Mouse (Mus musculus) cerebellum, adult 11-12 months (tissue): ENCODE measurements around the gene Fmod.

Experiments used
- DNase-seq: peaks from one replicate; pipeline ENCODE4 v3.0.0; 2022

Gene Fmod

DNA sequence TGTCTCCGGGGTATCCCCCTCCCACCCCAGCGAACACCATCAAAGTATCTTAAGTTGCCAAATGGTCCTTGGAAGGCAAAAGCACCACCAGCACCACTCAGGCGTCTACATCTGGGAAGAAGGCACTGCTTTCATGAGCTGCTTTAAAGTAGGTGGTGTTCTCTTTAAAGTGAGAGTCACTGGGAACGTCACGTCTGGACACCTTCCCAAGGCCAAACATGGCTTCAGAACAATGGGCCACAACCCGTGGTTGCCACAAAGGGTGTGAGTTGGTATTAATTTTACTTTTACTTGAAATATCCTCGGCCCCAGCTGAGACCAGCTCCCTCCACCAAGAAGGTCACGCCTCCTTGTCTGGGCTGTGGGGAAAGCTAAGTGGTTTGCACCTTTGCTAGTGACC lies 20.7 kb downstream of the Fmod start:
- DNase-seq: no peak

DNA sequence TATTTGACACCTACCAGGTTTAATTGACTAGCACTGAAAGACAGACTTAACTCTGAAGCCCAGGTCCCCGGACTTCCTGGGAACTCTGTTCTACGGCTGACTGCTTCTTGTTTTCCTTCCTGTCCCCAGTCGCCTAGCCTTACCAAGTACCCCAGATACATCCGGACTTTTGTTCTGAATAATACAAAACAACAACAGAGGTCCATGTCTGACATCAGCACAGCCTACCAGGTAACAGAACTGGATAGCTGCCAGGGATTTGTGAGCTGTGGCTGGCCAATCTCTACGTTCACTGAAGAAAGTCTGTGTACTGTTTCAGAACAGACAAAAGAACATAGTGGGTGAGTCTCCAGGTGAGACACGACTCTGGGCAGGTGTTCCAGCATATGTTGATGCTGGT lies 21.8 kb downstream of the Fmod start:
- DNase-seq: no peak

- DNase-seq: no peak
Measured at GRCm38 (mm10) chr1:134059739-134060695, 23.0 kb downstream of the Fmod start.

GRCm38 (mm10) chr1:134060849-134061569 lies 24.0 kb downstream of the Fmod start:
- DNase-seq: peak; percentile 91

DNA sequence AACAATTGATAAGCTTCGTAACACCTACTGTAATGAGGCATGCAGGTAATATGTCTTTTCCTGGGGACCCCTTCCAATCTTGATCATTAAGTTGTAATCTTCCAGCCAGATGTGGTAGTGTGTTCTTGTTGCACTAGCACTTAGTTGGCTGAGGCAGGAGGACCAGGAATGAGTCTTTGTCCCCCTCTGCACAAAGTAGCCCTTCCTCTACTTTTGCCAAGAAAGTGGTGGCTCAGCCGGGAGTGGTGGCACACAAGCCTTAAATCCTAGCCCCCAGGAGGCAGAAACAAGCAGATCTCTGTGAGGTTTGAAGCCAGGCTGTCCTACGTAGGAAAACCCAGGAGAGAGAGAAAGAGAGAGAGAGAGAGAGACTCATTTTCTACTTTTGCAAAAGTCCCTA lies 24.9 kb downstream of the Fmod start:
- DNase-seq: no peak

DNA sequence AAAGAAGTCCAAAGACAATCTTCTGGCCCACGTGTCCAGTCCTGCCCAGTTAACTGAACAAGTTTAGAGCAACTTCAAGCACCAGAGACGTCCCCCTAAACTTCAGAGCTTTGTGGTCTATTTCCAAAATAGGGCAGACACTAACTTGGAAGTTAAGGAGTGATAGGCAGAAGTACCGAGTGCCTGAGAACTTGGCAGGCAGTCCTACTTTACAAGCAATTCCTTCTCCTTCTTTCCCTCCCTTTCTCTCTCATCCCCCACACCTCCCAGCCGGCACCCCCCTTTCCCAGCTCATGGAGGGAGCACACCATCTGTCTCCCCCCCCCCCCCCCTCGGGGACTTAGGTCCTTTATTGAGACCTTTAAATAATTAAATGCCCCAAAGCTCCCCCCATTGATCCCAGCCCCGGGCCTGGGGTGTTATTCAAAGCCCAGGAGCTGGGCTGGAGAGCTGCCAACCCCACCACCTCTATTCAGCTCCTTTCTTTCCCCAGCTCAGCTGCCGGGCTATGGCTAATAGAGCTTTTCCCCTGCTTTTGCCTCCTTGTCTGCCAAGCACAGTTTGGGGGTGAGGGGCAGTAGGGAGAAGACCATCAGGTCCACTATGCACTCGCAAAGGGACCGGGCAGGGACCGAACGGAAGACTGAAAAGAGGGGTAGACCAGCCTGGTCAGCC lies 25.5 kb downstream of the Fmod start:
- DNase-seq: no peak

GRCm38 (mm10) chr1:134063086-134063772 lies 26.2 kb downstream of the Fmod start:
- DNase-seq: peak; percentile 63

DNA sequence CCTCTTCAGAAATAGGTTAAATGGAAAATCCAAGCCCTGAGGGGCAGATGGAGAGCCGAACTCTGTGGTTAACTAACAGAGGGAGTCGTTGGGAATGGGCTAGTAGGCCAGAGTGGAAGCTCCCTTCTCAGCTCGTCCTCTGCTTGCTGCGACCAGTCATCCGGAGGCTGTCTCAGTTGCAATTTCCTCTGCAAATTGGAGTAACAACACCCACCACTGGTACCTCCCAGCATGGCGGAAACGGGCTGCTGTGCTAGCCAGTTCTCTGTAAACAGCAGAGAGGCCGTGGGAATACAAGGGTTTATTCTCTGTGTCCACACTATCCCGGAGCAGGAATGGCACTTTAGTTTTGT lies 26.7 kb downstream of the Fmod start:
- DNase-seq: no peak

DNA sequence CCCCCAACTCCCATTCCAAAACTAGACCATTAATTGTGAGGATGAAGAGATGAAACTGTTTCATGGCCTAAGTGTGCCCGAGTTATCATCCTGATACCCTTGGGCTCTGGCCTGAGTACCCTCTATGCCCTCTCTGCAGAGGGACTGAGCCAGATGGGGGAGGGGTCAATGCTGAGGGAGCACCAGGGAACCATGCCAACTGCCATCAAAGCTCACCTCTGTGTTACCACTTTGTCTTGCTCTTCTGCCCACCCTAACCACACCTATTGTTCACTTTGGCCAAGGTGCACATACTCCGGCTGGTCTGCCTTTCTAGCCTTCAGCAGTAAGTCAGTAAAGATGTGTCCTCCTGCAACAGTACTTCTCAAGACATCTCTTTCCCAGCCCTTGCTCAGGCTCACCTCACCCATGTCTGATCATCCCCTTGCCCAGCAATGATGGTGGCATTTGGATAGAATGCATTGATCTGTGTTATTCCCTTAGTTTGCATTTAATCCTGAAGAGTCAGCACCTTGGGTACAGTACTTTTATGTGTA lies 27.3 kb downstream of the Fmod start:
- DNase-seq: no peak

DNA sequence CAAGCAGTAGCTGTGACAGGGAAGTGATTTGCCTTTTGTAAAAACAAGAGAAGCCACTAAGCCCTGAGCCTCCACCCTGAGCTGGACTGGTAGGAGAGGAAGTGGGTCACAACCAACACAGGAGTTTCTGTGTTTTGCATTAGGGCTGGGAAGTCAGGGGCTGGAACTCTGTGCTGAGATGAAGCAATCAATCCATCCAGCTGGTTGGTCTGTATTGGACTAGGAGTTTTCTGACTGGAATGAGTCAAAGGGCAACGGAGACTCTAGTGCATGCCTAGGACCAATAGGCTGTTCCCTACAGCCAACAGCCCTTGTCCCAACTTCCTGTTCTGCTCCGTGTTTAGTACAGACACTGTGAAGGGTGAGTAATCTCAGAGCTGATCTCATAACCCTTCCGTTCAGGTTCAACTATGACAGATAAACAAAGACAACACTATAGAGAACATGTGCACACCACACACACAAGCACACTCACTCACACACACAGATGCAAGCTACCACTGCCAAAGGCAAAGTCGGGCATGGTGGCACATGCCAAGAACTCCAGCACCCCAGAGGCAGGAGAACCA lies 28.3 kb downstream of the Fmod start:
- DNase-seq: no peak

GRCm38 (mm10) chr1:134066554-134066953 lies 29.5 kb downstream of the Fmod start:
- no peak for DNase-seq

- no peak for DNase-seq
Measured at GRCm38 (mm10) chr1:134067143-134067619, 30.1 kb downstream of the Fmod start.

DNA sequence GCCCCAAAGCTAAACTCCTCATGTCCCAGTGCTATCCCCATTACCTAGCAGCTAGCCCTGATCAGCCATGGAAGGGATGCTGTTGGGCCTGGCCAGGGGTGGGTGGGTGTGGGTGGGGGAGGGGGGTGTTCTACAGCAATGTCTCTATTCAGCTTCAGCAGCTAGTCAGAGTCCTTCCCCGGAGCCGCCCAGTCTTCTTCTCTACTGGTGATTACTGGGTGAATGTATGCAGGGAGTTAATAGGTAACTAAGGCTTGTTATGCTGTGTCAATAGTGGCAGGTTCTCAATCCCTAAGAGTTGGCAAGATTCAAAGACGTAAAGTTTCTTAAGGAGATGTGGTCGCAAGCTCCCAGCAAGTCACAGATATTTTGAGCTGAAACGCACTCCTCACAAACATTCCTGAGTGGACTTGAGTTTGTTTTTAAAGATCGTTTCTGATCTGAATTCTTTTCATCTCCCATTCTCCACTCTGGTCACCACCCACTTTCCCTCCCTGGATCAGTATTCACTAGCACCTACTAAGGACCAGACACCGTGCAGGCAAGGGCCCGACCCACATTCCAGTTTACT lies 33.1 kb downstream of the Fmod start:
- DNase-seq: no peak

DNA sequence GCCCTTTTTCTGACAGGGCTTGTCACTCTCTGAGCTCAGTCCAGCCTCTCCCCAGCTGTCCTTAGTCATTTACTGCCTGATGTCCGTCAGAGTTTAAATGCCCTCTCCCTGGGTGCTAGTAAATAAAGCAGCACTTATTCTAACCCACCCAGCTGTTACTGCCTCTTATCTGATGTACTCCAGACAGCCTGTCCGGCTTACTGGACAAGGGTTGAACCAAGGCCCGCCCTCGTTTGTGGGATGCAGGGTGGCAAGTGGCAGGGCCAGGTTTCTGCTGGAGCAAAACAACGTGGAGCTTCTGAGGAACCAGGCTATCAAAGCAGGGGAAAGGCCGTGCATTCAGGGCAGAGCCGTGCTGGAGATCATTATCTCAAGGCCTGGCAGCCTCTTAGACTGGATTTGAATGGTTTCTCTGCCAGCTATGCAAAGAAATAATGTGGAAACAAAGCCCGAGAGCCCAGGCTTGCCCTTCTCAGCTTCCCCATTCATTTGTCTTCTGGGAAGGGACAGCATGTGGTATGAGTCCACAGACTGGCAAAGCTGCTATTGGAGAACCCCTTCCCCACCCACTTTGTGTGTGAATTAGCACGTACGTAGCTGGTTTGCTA lies 34.5 kb downstream of the Fmod start:
- DNase-seq: no peak

DNA sequence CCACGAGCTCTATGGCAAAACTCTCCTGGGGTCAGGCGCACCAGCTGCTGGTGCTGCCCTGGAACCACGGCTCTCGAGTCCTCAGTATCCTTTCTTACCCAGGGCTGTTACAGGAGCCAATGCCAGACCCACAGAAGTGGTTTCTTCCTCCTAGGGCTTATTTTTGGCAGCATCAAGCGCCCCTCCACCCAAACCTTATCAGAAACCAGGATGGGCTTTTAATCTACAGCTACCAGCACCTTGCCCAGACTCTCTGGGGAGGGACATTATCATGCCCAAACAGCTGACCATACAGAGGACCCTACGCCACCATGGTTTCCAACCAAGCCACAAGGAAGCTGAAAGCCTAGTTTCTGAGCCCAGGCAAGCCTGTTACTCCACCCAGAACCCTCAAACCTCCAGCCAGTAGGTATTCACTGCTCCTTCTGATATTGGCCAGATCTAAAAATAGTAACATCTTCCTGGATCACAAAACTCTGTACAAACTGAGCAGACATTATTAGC lies 36.1 kb downstream of the Fmod start:
- DNase-seq: no peak

DNA sequence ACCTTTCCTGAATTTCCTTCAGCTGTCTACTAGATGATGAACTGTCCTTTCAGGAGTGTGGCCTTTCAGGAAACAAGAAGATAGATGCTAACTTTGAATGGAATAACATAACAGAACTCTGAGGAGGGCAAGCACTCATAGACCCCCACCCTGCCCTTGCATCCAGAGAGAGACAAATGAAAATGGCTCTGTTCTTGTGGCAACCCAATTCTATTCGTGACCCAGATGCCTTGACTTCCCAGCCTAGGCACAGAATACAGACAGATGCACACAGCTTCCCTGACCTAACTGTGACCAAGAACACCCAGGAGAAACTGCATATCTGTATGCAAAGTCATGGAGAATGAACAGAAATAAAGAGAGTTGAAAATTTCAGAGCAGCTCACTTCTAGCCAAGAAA lies 36.6 kb downstream of the Fmod start:
- no peak for DNase-seq

- DNase-seq: no peak
Measured at GRCm38 (mm10) chr1:134074184-134074583, 37.1 kb downstream of the Fmod start.

DNA sequence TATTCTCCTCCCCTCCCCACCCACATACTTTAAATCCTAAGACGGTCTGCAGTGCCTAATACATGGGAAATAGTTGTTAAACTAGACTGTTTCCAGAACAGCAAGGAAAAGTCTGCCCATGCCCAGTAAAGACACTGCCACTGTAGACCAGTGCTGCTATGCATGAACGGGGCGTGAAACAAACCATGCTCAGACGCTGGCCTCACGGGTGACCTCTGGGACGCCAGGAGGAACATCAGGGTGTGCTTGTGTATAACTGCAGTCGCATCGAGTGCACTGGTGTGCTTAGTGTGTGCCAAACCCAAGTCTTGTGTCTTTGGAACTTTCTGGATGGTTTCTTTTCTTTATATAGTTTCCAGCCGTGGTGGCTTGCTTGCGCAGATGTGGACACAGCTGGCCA lies 37.6 kb downstream of the Fmod start:
- DNase-seq: no peak

DNA sequence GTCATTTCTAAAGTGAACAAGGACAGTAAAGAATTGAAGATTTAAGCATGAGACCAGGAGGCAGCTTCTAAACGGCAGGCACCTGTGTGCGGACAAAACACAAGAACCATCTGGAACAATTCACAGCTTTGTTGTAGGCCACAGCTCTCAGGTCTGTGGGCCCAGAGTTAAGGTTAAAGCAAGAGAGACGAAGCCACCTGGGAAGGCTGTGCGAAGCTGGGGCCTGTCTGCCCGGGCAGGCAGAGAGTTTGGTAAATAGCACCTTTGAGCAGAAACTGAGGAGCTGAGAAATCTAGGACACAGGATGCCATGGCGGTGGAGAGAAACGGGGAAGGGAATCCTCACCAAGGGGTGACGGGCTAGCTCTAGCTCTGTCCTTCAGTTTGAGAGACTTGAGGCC lies 38.5 kb downstream of the Fmod start:
- no peak for DNase-seq

- no peak for DNase-seq
Measured at GRCm38 (mm10) chr1:134076789-134077188, 39.7 kb downstream of the Fmod start.

GRCm38 (mm10) chr1:134077389-134078060 lies 40.5 kb downstream of the Fmod start:
- peak; percentile 73 for DNase-seq
